Mouse (Mus musculus) midbrain, embryonic 15.5 days (tissue): ENCODE measurements around the gene Nr1h4. TPM values are rescaled to one million over a fixed set of nuclear protein-coding genes. Genes with fewer than 3 reads are reported as not detected.

Experiments used
- ATAC-seq: fragments of 200-750 bp; cut with Nextera tagmentation; replicated peaks from 2 replicates; pipeline ENCODE4 v1.8.0; 2017; ENCODE audit warnings: moderate TSS enrichment
- H3K27ac ChIP-seq: fragments of 300-500 bp; sonication (generic); 2 replicates; pipeline ENCODE4 v1.5.1; 2015; ENCODE audit warnings: mild to moderate bottlenecking, inconsistent platforms
- H3K27me3 ChIP-seq: fragments of 300-500 bp; sonication (generic); replicated peaks from 2 replicates; pipeline ENCODE4 v1.6.1; 2015; ENCODE audit warnings: inconsistent platforms
- H3K36me3 ChIP-seq: fragments of 300-500 bp; sonication (generic); replicated peaks from 2 replicates; pipeline ENCODE4 v1.6.1; 2015; ENCODE audit warnings: inconsistent platforms
- H3K4me1 ChIP-seq: fragments of 300-500 bp; sonication (generic); 2 replicates; pipeline ENCODE4 v1.6.1; 2015; ENCODE audit warnings: inconsistent platforms
- H3K4me2 ChIP-seq: fragments of 300-500 bp; sonication (generic); 2 replicates; pipeline ENCODE4 v1.6.1; 2015; ENCODE audit warnings: inconsistent platforms, mild to moderate bottlenecking, moderate library complexity
- H3K4me3 ChIP-seq: fragments of 300-500 bp; sonication (generic); 2 replicates; pipeline ENCODE4 v1.5.1; 2015; ENCODE audit warnings: mild to moderate bottlenecking, inconsistent platforms
- H3K9ac ChIP-seq: fragments of 300-500 bp; sonication (generic); 2 replicates; pipeline ENCODE4 v1.6.1; 2015; ENCODE audit warnings: mild to moderate bottlenecking, inconsistent platforms
- H3K9me3 ChIP-seq: fragments of 300-500 bp; sonication (generic); 2 replicates; pipeline ENCODE4 v1.6.1; 2016; ENCODE audit warnings: inconsistent platforms
- WGBS: fragments of 180-500 bp; shearing (Covaris S2); methylation state at CpG from one replicate; pipeline ENCODE4 v1.1.7; 2015; ENCODE audit warnings: mixed read lengths; 5-methylcytosine and 5-hydroxymethylcytosine counted together
- polyA plus RNA-seq: library from polyadenylated mRNA; unstranded; fragments of >200 nt; fragmentation: Nextera tagmentation; extraction: Ambion mirVana; gene quantifications from 2 replicates; pipeline ENCODE4 v1.2.1, GENCODE M21; 2015

The Nr1h4 gene
- polyA plus RNA-seq, 1 experiment from 2014 or later: 0.08 TPM

GRCm38 (mm10) chr10:89439380-89439779 is 94.0 kb downstream of the Nr1h4 start:
- peaks cover 40% of the 10 kb centered on the region for H3K27me3 ChIP-seq
- H3K4me1 ChIP-seq: peaks cover 21% of the 10 kb centered on the region
- no peaks in the 10 kb centered on the region for H3K36me3 ChIP-seq
- no peak overlapping the region for H3K9ac ChIP-seq
- ATAC-seq: no peak
- H3K9me3 ChIP-seq: no peaks in the 10 kb centered on the region
- H3K27ac ChIP-seq: no peak overlapping the region
- WGBS: 92% methylated on average over 7 of the region's 7 CpGs
- H3K4me2 ChIP-seq: no peak overlapping the region
- H3K4me3 ChIP-seq: no peak overlapping the region

- ATAC-seq: no peak
- Histone ChIP-seq H3K27me3 (peaks cover 40% of the 10 kb centered on the region), H3K4me3 (no peak overlapping the region), H3K9me3 (no peaks in the 10 kb centered on the region), H3K36me3 (no peaks in the 10 kb centered on the region), H3K4me1 (peaks cover 16% of the 10 kb centered on the region), H3K4me2 (no peak overlapping the region), H3K27ac (no peak overlapping the region), H3K9ac (no peak overlapping the region)
- WGBS: 77% methylated on average over 12 of the region's 12 CpGs
Measured at GRCm38 (mm10) chr10:89437996-89438395, 95.4 kb downstream of the Nr1h4 start.

- Histone ChIP-seq H3K36me3 (no peaks in the 10 kb centered on the region), H3K4me2 (no peak overlapping the region), H3K4me1 (peaks cover 13% of the 10 kb centered on the region), H3K9me3 (no peaks in the 10 kb centered on the region), H3K4me3 (no peak overlapping the region), H3K27ac (no peak overlapping the region), H3K27me3 (peaks cover 43% of the 10 kb centered on the region), H3K9ac (no peak overlapping the region)
- 43% methylated on average over 9 of the region's 9 CpGs for WGBS
- ATAC-seq: no peak
Measured at GRCm38 (mm10) chr10:89437472-89437871, 95.9 kb downstream of the Nr1h4 start.

GRCm38 (mm10) chr10:89435920-89436319 is 97.5 kb downstream of the Nr1h4 start:
- H3K27me3 ChIP-seq: peaks cover 46% of the 10 kb centered on the region
- no peak overlapping the region for H3K4me2 ChIP-seq
- no peak overlapping the region for H3K4me3 ChIP-seq
- no peak overlapping the region for H3K27ac ChIP-seq
- WGBS: 53% methylated on average over 9 of the region's 9 CpGs
- H3K9me3 ChIP-seq: no peaks in the 10 kb centered on the region
- ATAC-seq: 0 out of 2 replicates have a peak, but pooled peaks have one; percentile 50
- H3K4me1 ChIP-seq: peaks cover 13% of the 10 kb centered on the region
- no peaks in the 10 kb centered on the region for H3K36me3 ChIP-seq
- no peak overlapping the region for H3K9ac ChIP-seq

GRCm38 (mm10) chr10:89435413-89435812 is 98.0 kb downstream of the Nr1h4 start:
- peak overlapping the region; percentile 39 for H3K4me2 ChIP-seq
- no peaks in the 10 kb centered on the region for H3K9me3 ChIP-seq
- H3K9ac ChIP-seq: no peak overlapping the region
- whole genome bisulfite sequencing: 38% methylated on average over 12 of the region's 12 CpGs
- ATAC-seq: peak; percentile 60; the same call in 1 of the 2 replicates
- peaks cover 43% of the 10 kb centered on the region for H3K27me3 ChIP-seq
- no peaks in the 10 kb centered on the region for H3K36me3 ChIP-seq
- H3K27ac ChIP-seq: no peak overlapping the region
- peaks cover 13% of the 10 kb centered on the region for H3K4me1 ChIP-seq
- no peak overlapping the region for H3K4me3 ChIP-seq

GRCm38 (mm10) chr10:89434509-89435210 is 98.7 kb downstream of the Nr1h4 start:
- H3K9me3 ChIP-seq: no peaks in the 10 kb centered on the region
- peaks cover 13% of the 10 kb centered on the region for H3K4me1 ChIP-seq
- peak overlapping the region; percentile 39 for H3K4me2 ChIP-seq
- peaks cover 39% of the 10 kb centered on the region for H3K27me3 ChIP-seq
- H3K27ac ChIP-seq: no peak overlapping the region
- H3K4me3 ChIP-seq: peak overlapping the region; percentile 15; the same call in 1 of the 2 replicates
- H3K36me3 ChIP-seq: no peaks in the 10 kb centered on the region
- ATAC-seq: peak; percentile 62
- no peak overlapping the region for H3K9ac ChIP-seq
- WGBS: 11% methylated on average over 17 of the region's 17 CpGs

- H3K27me3 ChIP-seq: peaks cover 25% of the 10 kb centered on the region
- H3K27ac ChIP-seq: no peak overlapping the region
- H3K9me3 ChIP-seq: no peaks in the 10 kb centered on the region
- WGBS: 89% methylated on average over 13 of the region's 13 CpGs
- H3K4me3 ChIP-seq: no peak overlapping the region
- H3K9ac ChIP-seq: no peak overlapping the region
- H3K36me3 ChIP-seq: no peaks in the 10 kb centered on the region
- ATAC-seq: no peak
- peaks cover 13% of the 10 kb centered on the region for H3K4me1 ChIP-seq
- no peak overlapping the region for H3K4me2 ChIP-seq
Measured at GRCm38 (mm10) chr10:89432743-89433142, 100.6 kb downstream of the Nr1h4 start.

- H3K4me3 ChIP-seq: no peak overlapping the region
- H3K4me2 ChIP-seq: no peak overlapping the region
- H3K36me3 ChIP-seq: no peaks in the 10 kb centered on the region
- H3K9ac ChIP-seq: no peak overlapping the region
- peaks cover 10% of the 10 kb centered on the region for H3K27me3 ChIP-seq
- no peak for ATAC-seq
- 95% methylated on average over 7 of the region's 7 CpGs for WGBS
- H3K27ac ChIP-seq: no peak overlapping the region
- peaks cover 13% of the 10 kb centered on the region for H3K4me1 ChIP-seq
- no peaks in the 10 kb centered on the region for H3K9me3 ChIP-seq
Measured at GRCm38 (mm10) chr10:89430751-89431150, 102.6 kb downstream of the Nr1h4 start.

- ATAC-seq: peak; percentile 84
- 78% methylated on average over 11 of the region's 11 CpGs for WGBS
Measured at GRCm38 (mm10) chr10:89424800-89425393, 108.5 kb downstream of the Nr1h4 start.

GRCm38 (mm10) chr10:89424217-89424616 is 109.2 kb downstream of the Nr1h4 start:
- Histone ChIP-seq H3K9me3 (no peaks in the 10 kb centered on the region), H3K4me1 (no peaks in the 10 kb centered on the region), H3K9ac (no peak overlapping the region), H3K36me3 (no peaks in the 10 kb centered on the region), H3K4me3 (no peak overlapping the region), H3K27ac (no peak overlapping the region), H3K27me3 (no peaks in the 10 kb centered on the region), H3K4me2 (no peak overlapping the region)
- no peak for ATAC-seq
- WGBS: 87% methylated on average over 9 of the region's 9 CpGs

More at GRCm38 (mm10) chr10:89424800-89425393, 108.5 kb downstream of the Nr1h4 start:
- no peaks in the 10 kb centered on the region for H3K36me3 ChIP-seq
- no peak overlapping the region for H3K4me3 ChIP-seq
- no peaks in the 10 kb centered on the region for H3K9me3 ChIP-seq
- no peaks in the 10 kb centered on the region for H3K4me1 ChIP-seq
- H3K4me2 ChIP-seq: no peak overlapping the region
- 0 out of 2 replicates have a peak overlapping the region, but pooled peaks have one; percentile 25 for H3K27ac ChIP-seq
- H3K27me3 ChIP-seq: no peaks in the 10 kb centered on the region
- no peak overlapping the region for H3K9ac ChIP-seq

- H3K27ac ChIP-seq: no peak overlapping the region
- H3K4me2 ChIP-seq: no peak overlapping the region
- no peaks in the 10 kb centered on the region for H3K36me3 ChIP-seq
- no peaks in the 10 kb centered on the region for H3K4me1 ChIP-seq
- H3K4me3 ChIP-seq: no peak overlapping the region
- H3K27me3 ChIP-seq: no peaks in the 10 kb centered on the region
- no peak for ATAC-seq
- no peak overlapping the region for H3K9ac ChIP-seq
- no peaks in the 10 kb centered on the region for H3K9me3 ChIP-seq
- 93% methylated on average over 9 of the region's 9 CpGs for WGBS
Measured at GRCm38 (mm10) chr10:89423164-89423778, 110.1 kb downstream of the Nr1h4 start.

- H3K9ac ChIP-seq: no peak overlapping the region
- ATAC-seq: no peak
- 93% methylated on average over 8 of the region's 8 CpGs for WGBS
- no peaks in the 10 kb centered on the region for H3K9me3 ChIP-seq
- no peaks in the 10 kb centered on the region for H3K27me3 ChIP-seq
- H3K36me3 ChIP-seq: no peaks in the 10 kb centered on the region
- H3K4me1 ChIP-seq: no peaks in the 10 kb centered on the region
- no peak overlapping the region for H3K27ac ChIP-seq
- H3K4me3 ChIP-seq: no peak overlapping the region
- H3K4me2 ChIP-seq: no peak overlapping the region
Measured at GRCm38 (mm10) chr10:89422504-89423158, 110.8 kb downstream of the Nr1h4 start.
